Mouse (Mus musculus): ENCODE measurements at regions not wholly inside any gene's neighbourhood (a gene's known extent, or its start where the extent isn't known, plus 50 kb on each side); places are given as distances from the start of the nearest gene placed in this dataset.

GRCm38 (mm10) chr4:106186684-106187083 is 129.3 kb upstream of the Usp24 start:
- Histone ChIP-seq H3K36me3 (ENCODE audit: control insufficient read depth in 1 of 2, insufficient read depth in 2 of 2, low read length in 2 of 2) (no peaks in the 10 kb centered on the region), H3K27me3 (ENCODE audit: control insufficient read depth in 1 of 2, insufficient read depth in 2 of 2, low read length in 2 of 2) (no peaks in the 10 kb centered on the region), H3K27ac (ENCODE audit: control insufficient read depth, low read depth, low read length) (no peak overlapping the region), H3K79me2 (ENCODE audit: control insufficient read depth, insufficient read depth, low read length, poor library complexity) (no peaks in the 10 kb centered on the region), H3K4me1 (ENCODE audit: control insufficient read depth in 1 of 2, insufficient read depth in 2 of 2, low read length in 2 of 2) (no peaks in the 10 kb centered on the region), H3K9ac (ENCODE audit: control insufficient read depth, low read depth, low read length, poor library complexity, severe bottlenecking) (no peak overlapping the region), H3K9me3 (replicated peaks; ENCODE audit: insufficient read depth, low read length) (no peaks in the 10 kb centered on the region), H3K4me3 (ENCODE audit: control insufficient read depth in 1 of 2, insufficient read depth in 1 of 2, low read depth in 2 of 2, low read length in 2 of 2) (no peak overlapping the region)
- TF ChIP-seq KAT2A (conservative IDR thresholded peaks at IDR 0.05; ENCODE audit: low read depth, low read length) (no peak), MYB (IDR thresholded peaks at IDR 0.05; ENCODE audit: low read depth, low read length) (no peak), ZC3H11A (IDR thresholded peaks at IDR 0.05; ENCODE audit: low read depth, low read length) (no peak), ZKSCAN1 (IDR thresholded peaks at IDR 0.05; ENCODE audit: low read depth, low read length) (no peak), TBP (IDR thresholded peaks at IDR 0.05; ENCODE audit: low read depth, low read length) (no peak), ETS1 (IDR thresholded peaks at IDR 0.05; ENCODE audit: low read depth, low read length) (no peak), CTCF (IDR thresholded peaks at IDR 0.05 in 2 of 3, conservative IDR thresholded peaks at IDR 0.05 in 1 of 3; ENCODE audit: control insufficient read depth in 1 of 3, insufficient read depth in 1 of 3, low read depth in 2 of 3, low read length in 3 of 3, poor library complexity in 1 of 3, severe bottlenecking in 1 of 3) (no peak), JUND (IDR thresholded peaks at IDR 0.05; ENCODE audit: low read depth, low read length) (no peak), NELFE (IDR thresholded peaks at IDR 0.05; ENCODE audit: low read depth, low read length) (no peak), GATA1 (IDR thresholded peaks at IDR 0.05; ENCODE audit: low read depth, low read length) (no peak), MEF2A (IDR thresholded peaks at IDR 0.05; ENCODE audit: extremely low read depth, insufficient replicate concordance, low read depth, low read length, poor library complexity, severe bottlenecking) (no peak), POLR2AphosphoS5 (IDR thresholded peaks at IDR 0.05; ENCODE audit: borderline replicate concordance, low read depth, low read length) (no peak), RAD21 (IDR thresholded peaks at IDR 0.05; ENCODE audit: low read depth, low read length) (no peak), USF1 (IDR thresholded peaks at IDR 0.05; ENCODE audit: low read depth, low read length) (no peak), EP300 (IDR thresholded peaks at IDR 0.05; ENCODE audit: low read depth in 1 of 2, low read length in 2 of 2) (no peak), NRF1 (IDR thresholded peaks at IDR 0.05; ENCODE audit: insufficient read depth, low read depth, low read length, poor library complexity, severe bottlenecking) (no peak), MAZ (IDR thresholded peaks at IDR 0.05; ENCODE audit: low read depth, low read length) (no peak)
- no peak for DNase-seq (ENCODE audit: low read depth, low spot score)

GRCm38 (mm10) chr4:106190248-106190647 is 125.8 kb upstream of the Usp24 start:
- no peak for TF ChIP-seq POLR2AphosphoS2 (IDR thresholded peaks at IDR 0.05; ENCODE audit: low read length)
- no peak for TF ChIP-seq ELF1 (IDR thresholded peaks at IDR 0.05; ENCODE audit: low read depth, low read length)
- TF ChIP-seq KAT2A (conservative IDR thresholded peaks at IDR 0.05; ENCODE audit: low read depth, low read length), result no peak
- TF ChIP-seq E2F4 (IDR thresholded peaks at IDR 0.05; ENCODE audit: borderline replicate concordance, low read depth, low read length), result no peak
- TF ChIP-seq POLR2AphosphoS5 (IDR thresholded peaks at IDR 0.05; ENCODE audit: borderline replicate concordance, low read depth, low read length), result no peak
- no peak for TF ChIP-seq TCF12 (IDR thresholded peaks at IDR 0.05; ENCODE audit: low read depth, low read length)
- TF ChIP-seq CHD2 (IDR thresholded peaks at IDR 0.05; ENCODE audit: low read length), result no peak
- no peak for TF ChIP-seq USF2 (IDR thresholded peaks at IDR 0.05; ENCODE audit: borderline replicate concordance in 1 of 2, insufficient read depth in 1 of 2, low read depth in 1 of 2, low read length in 2 of 2)
- TF ChIP-seq SIN3A (IDR thresholded peaks at IDR 0.05; ENCODE audit: low read length), result no peak
- TF ChIP-seq ZNF384 (IDR thresholded peaks at IDR 0.05; ENCODE audit: low read depth, low read length), result no peak
- TF ChIP-seq NRF1 (IDR thresholded peaks at IDR 0.05; ENCODE audit: insufficient read depth, low read depth, low read length, poor library complexity, severe bottlenecking), result no peak
- Histone ChIP-seq H3K9me3 (replicated peaks; ENCODE audit: insufficient read depth, low read length) (no peaks in the 10 kb centered on the region), H3K79me2 (ENCODE audit: control insufficient read depth, insufficient read depth, low read length, poor library complexity) (no peaks in the 10 kb centered on the region), H3K36me3 (ENCODE audit: control insufficient read depth in 1 of 2, insufficient read depth in 2 of 2, low read length in 2 of 2) (no peaks in the 10 kb centered on the region), H3K9ac (ENCODE audit: control insufficient read depth, low read depth, low read length, poor library complexity, severe bottlenecking) (no peak overlapping the region), H3K27ac (ENCODE audit: control insufficient read depth, low read depth, low read length) (no peak overlapping the region), H3K4me1 (ENCODE audit: control insufficient read depth in 1 of 2, insufficient read depth in 2 of 2, low read length in 2 of 2) (no peaks in the 10 kb centered on the region), H3K27me3 (ENCODE audit: control insufficient read depth in 1 of 2, insufficient read depth in 2 of 2, low read length in 2 of 2) (no peaks in the 10 kb centered on the region; a peak in 1 of 4 replicates), H3K4me3 (ENCODE audit: control insufficient read depth in 1 of 2, insufficient read depth in 1 of 2, low read depth in 2 of 2, low read length in 2 of 2) (no peak overlapping the region)
- DNase-seq (ENCODE audit: low read depth, low spot score), result no peak
